Mouse (Mus musculus): ENCODE results near the gene Rbm25.
A peak's percentile ranks its signal among the peaks of the same experiment; 100 is the strongest.
"Not testable (repeated sequence)": the region's sequence is repeated elsewhere in the genome, so short reads cannot be mapped to it uniquely, and the experiment has no call there.

The Rbm25 gene

DNA sequence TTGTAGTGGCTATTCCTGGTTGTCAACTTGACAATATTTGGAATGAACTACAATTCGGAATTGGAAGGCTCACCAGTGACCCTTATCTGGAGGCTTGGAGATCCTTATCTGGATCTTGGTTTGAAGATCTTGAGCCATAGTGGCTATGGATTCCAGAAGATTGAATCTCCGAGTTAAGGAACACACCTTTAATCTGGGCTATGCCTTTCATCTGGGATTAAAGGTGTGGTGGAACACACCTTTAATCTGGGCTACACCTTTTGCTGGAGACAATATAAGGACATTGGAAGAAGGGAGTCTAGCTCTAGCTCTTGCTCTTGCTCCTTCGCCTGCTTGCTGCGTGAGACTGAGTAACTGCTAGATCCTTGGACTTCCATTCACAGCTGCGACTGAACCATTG is at the start of gene Rbm25:
Gene Rbm25, plus strand, starts transcription at position 301 of the 400 bp plus-strand sequence.
- not testable (repeated sequence) for DNase-seq

DNA sequence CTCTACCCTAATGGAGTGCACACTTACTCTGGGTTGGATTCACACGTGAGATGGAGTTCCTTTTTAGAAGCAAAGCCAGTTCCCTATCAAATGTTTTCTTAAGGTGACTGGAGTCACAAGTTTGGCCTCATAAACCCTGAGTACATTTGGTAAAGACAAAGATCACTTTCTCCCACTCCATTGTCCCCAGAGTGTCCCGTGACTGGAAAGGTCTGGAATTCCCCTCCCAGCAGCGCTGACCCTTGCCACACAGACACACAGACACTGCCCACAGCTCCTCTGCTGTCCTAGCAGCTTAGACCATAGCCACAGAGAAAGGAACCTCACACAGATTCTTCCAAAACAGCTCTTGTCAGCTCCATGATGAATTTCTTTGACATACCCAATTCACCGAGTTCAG is 48.9 kb upstream of the Rbm25 start:
- no peak for DNase-seq

DNA sequence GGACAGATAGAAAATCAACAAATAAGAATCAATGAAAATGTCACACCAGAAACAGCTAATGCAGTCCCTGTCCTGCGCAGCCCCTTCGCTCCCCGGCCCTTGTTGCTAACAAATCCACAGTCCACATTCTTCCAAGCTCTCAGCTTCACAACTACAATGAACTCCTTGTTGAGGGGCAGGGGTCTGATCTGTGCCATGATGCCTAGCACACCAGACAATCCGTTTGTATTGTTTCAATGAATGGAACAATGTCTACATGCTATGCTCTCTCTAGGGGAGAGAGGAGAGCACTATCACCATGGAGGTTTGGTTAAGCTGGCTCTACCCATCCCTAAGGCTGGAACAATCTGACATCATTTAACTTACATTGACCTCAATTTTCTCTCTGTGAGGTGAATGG is 48.3 kb upstream of the Rbm25 start:
- no peak for DNase-seq

DNA sequence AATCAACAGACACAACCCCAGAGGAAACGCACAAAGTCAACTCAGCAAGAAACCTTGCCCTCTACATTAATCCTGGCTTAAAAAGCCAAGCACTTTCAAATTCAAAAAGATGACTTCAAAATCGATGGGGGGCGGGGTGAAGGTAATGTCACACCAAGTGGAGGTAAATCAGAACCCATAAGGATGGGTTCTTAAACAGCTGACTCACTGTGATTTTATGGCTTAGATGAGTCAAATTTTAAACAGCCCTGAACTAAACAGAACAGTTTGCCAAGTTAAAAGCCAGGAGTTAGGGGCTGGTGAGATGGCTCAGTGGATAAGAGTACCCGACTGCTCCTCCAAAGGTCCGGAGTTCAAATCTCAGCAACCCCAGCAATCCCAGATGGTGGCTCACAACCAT is 44.4 kb upstream of the Rbm25 start:
- no peak for DNase-seq

DNA sequence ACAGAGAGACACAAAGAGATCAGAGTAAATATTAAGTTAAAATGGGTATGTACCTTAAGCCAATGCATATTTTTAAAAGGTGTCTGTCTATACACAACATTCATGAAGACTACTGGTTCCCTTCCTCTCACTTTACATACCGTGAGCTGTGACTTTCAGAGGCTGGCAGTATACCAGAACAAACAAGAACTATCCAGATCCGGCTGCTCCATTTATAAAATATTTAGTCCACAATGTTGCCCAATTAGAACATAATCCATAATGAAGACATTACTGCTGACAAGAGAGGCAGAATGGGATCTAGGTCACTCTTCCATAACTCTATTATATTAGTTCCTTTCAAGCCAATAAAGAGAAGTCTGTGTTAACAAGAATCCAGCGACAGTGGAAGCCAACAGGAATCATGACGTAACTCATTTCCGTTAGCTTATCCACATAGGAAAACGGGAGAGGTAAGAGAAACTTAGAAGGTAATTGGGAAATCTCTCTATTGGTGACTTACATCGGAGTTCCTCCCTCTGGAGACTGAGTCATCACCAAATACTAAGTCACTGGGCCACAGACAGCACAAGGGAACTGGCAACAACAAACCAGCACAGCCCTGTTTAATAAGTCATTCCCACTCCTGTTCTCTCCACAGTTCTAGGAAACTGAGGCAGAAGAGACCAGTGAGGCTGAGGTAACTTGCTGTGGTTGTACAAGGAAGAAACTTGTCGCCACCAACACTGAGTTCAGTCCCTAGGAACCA is 39.1 kb upstream of the Rbm25 start:
- DNase-seq = no peak

DNA sequence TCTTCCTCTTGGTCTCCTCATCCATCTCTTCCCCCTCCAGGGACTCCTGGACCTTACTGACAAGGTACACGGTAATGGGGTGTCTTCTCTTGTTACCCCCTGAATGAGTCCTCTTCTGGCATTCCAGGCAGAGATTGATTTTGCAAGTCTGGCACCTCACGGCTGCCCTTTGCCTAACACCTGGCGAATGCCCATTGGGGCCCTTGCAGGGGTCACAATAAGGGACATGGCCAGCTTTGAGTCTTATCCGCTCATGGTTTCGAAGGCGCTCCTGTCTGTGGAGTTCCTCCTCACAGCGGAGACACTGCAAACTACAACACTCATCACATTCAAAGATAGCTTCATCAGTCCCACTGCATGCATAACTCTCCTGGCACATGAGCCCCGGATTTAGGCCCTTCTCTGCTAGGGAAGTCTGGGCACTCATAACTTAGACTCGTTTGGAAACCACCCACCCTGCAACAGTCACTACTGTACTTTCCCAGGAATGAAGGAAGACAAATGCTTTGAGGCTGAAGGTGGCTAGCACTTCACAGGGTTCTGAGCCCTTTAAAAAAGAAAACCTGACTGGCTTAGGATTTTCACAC is 36.5 kb upstream of the Rbm25 start:
- no peak for DNase-seq

DNA sequence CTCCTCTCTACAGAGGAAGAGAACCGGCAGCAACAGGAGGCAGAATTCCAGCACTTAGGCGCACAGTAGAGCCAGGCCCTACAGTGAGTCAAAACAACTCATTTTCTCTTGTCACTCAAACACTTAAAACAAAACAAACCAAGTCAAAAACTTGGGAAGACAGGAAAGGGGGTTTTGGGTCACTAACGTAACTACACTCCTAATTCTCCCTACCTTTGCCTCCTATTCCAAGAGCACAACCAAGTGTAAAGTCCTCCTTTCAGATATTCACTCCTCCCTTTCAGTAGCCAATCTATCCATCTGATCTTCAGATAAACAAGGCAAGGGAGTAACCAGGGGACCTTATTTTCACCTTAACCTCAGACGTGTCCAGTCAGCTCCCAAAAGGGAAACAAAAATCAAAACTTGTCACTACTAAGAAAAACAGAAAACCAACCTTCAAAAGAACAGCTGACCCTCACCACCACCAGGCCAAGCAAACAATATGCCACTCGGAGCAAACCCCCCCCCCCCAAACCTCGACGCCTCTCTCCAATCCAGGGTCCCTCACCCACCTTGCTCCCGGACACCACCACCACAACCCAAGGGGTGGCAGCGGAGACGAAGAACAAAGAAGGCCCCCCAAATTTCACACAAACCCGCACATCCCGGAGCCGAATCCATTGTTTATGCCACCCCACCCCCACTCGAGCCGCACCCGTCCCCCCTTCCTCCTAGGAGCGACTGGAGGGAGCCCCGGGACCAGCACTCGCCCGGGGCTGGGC is 34.7 kb upstream of the Rbm25 start:
- DNase-seq = no peak

DNA sequence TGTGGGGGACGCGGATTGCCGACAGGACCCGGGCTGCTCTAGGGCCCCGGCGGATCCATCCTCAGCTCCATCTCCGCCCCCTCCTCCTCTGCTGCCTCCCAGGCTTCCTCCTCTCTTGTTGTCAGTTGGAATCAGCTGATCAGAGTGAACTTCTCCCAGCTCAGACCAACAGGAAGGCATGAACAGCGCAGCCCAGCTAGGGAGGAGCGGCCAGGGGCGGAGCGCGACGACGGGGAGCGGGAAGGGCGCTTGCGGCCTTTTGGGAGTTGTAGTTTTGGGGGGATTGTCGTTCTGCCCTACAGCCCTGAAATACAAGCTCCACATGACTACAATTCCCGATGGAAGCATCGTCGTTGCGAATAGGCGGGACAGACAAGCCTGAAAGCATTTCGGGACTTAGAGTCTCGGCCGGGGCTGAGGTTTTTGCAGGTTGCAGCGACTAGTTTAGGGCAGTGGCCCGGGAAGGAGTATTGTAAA is 34.0 kb upstream of the Rbm25 start, which contains the start of gene Zfyve1:
Gene Zfyve1, minus strand, starts transcription at position 198 of the 477 bp plus-strand sequence.
- peak; percentile 88 for DNase-seq

DNA sequence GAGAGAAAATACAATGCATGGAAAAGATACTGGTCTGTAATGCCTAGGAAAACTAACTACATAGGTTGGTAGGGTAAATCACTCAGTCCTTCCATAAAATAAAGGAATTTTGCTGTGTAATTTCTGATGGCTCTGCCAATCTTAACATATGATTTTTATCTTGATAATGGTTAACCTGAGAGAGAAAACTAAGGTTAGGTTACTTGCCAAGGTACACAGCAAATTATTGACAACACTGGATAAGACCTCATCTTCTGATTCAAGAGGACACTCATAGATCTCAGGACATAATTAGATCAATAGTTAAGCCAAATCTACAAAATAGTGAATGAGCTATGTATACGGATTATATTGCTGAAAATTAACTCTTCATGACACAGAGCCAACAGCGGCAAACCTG is 33.2 kb upstream of the Rbm25 start:
- no peak for DNase-seq

DNA sequence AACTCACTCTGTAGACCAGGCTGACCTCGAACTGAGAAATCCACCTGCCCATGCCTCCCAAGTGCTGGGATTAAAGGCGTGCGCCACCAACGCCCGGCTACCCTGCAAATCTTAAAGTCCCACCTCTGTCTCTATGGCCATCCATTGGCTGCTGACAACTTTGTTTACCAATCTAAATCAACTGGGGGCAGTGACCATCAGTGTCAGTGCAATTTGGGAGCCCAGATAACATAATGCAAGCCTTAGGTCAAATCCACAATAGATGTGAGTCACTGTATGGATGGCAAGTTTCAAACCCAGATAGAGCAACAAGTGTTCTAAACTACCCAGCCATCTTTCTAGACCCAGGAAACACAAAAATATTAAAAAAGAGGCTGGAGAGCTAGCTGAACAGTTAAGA is 28.8 kb upstream of the Rbm25 start:
- no peak for DNase-seq

DNA sequence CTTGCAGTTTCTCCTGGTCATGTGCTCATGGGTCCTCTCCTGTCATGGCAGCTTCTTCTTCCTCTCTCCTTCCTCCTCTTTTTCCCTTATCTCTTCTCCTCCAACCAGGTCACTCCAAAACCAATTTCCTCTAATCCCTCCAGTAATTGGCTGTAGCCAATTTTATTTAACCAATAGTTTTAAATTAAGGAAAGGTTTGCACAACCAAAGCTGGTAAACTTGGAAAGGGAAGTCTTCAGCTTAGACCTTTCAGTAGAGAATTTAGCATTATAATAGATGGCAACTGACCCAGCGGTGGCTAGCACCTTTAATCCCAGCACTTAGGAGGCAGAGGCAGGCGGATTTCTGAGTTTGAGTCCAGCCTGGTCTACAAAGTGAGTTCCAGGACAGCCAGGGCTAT is 24.6 kb upstream of the Rbm25 start:
- not testable (repeated sequence) for DNase-seq

DNA sequence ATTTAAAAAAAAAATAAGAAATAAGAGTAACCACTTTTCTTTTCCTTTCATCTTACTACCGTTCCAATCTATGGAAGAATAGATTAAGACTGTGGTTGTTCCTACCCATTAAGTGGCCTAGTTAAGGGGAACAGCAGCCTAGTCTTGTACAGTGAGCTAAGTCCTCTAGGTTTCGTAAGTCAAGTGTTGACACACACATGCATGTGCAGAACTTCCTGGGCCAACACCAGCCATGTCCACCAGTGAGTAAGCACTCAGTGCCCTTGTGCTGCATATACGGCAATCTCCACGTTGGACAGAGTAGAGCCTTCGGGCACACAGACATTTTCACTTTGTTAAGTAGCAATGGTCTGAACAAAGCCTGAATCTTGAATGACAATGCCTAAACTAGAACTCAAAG is 13.8 kb upstream of the Rbm25 start:
- no peak for DNase-seq

DNA sequence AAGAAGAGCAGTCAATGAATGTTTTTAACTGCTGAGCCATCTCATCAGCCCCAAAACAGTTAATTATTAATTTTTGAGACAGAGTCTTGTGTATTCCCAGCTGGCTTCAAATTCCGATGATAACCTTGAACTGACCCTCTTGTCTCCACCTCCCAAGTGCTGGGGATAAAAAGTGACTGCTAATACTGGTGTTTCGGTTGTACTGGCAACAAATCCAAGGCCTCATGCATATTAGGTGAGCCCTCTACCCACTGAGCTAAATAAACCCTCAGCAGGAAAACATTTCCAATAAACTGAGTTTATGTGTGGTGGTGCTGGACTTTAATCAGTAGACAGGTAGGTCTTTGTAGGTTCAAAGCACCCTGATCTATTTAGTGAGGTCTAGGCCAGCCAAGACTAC is 12.1 kb upstream of the Rbm25 start:
- DNase-seq = no peak

DNA sequence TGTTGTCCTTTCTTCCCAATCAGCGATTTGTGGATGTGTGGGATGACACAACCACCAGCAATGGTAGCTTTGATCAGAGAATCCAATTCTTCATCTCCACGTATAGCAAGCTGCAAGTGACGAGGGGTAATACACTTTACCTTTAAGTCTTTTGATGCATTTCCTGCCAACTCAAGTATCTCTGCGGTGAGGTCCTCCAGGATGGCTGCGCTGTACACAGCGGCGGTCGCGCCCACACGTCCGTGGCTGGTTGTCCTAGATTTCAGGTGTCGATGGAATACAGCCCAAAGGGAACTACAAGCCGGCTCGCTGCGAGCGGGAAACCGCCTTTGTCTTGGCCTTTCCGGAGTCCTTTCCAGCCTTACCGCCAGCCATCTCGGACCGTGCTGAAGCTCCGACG is 10.3 kb upstream of the Rbm25 start:
- DNase-seq = not testable (repeated sequence)

DNA sequence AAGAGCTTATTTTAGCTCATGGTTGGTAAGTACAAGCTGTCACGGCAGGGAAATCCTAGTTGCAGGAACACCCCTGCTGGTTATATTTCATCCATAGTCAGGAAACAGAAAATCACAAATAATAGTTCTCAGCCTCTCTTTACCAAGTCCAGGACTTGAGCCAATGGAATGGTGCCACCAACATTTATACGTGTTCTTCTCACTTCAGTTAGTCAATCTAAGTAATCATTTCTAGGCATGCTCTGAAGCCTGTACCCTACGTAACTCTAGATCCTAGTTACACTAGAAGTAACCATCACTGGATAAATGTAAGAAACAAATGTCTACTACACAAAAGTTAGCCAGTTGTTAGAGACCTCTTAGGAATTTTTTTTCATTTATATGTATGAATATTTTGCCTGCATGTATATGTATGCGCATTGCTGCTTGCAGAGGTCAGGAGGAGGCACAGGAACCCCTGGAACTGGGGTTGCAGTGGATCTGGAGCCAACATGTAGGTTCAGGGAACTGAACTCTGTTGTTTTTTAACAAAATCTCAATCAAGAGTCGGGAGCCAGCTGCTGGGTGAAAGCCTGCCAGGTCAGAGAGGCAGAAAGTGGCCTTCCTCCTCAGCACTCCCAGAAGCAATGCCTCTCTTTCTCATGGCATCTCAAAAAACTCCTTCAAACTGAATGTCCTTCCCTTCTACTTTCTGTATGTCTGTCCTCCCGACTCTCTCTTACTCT is 8.8 kb upstream of the Rbm25 start:
- DNase-seq = no peak

DNA sequence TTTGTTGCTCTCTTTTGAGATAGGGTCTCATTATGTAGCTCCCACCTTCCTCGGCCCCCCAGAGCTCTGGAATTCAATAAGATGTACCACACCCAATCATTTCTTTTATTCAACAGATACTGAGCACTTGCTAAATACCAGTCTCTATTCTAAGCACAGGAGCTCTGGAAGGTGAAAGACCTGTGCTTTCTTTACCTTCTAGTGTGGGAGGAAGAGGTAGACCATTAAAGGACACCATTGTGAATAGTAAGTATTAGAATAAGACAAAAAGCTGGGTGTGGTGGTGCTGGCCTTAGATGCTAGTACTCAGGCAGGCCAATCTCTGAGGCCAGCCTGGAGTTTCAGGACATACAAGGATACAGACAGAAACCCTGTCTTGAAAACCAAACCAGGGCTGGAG is 6.7 kb upstream of the Rbm25 start:
- no peak for DNase-seq

DNA sequence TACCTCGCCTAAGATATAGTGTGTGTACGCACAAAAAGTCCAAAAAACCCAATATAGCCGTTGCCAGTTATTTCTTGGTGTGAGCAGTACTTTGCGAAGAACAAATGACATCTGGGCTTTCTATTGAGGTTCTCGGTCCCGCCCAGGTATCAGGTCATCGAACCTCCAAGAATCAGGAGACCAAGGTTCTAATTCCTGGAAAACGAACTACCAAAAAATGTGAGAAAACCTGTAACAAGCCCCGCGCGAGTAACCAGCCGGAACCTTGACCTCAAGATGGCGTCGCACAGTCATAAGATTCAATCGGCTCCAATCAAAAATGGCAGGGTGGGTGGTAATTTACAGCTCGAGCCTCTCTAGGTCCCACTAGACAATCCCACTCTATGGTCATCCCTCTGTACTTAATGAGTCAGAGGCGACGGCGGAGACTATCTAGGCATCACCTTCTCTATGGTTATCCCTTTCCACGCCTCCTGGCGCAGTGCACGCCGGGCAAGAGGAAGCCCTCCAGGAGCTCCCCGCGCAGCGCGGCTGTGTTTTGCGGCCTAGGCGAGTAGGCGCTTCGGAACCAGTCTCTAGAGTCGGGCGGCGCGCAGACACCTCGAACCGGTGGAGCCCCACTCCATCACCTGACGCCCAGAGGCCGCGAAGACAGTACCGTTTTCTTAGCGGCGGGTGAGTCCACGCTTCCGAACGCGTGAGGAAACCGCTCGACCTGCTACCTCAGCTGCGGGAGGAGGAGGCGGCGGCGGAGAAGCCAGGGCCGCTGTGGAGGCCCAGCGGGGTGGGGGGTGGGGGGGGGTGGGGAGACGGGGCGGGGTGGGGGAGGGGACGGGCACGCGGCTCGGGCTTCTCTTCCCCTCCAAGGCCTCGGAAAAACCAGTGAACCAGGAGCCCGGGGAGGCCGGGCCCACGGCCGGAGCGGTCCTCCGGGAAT is 975 bp downstream of the Rbm25 start:
- DNase-seq = peak; percentile 92

DNA sequence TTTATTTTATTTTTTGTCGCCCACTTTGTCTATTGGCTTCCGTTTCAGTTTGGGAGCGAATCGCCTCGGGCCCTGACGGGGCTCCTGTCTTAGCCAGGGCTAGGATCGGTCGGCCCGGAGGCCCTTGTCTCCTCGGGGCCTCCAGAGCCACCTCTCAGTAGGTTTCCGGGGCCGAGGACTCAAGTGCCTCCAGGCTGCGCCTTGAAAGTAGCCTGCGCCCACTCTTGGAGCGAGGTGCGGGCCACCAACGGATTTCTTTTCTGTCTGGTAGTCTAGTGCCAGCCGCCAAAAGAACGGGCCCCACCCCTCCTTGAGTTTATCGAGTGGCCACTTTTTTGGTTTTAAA is 1.6 kb downstream of the Rbm25 start:
- peak; percentile 38 for DNase-seq

DNA sequence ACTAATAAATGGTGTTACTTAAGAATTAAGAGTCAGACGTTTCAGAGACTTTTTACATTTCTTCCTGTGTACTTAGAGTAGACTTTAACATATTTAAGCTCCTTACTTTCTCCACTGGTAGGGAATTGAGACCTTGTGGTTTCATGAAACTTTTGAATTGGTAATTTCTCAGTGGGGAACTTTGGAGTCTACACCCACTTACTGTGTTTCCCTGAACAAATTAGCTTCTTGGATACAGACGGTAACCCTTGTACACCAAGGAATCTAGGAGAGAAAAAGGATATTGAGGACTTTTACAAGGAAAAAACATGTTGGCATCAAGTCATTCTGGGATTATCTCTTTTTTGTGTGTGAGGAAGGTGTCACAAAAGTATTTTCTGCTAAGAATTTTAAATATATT is 2.8 kb downstream of the Rbm25 start:
- DNase-seq = no peak

DNA sequence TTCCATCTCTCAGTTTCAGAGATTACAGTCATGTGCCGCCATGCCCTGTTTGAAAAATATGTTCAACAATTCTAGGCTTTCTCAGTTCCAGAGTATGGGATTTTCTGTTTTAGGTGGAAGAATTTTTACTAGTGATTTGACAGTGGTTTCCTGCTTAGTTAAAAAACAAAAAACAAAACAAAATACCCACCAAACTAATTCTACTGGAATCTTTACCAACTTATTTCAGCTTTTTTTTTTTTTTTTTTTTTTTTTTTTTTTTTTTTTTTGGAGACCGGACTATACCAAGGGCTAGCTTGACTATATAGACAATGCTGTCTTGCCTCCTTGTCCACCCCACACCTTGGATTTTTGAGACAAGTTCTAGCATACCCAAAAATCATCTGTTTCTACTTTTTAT is 10.2 kb downstream of the Rbm25 start:
- DNase-seq = no peak

DNA sequence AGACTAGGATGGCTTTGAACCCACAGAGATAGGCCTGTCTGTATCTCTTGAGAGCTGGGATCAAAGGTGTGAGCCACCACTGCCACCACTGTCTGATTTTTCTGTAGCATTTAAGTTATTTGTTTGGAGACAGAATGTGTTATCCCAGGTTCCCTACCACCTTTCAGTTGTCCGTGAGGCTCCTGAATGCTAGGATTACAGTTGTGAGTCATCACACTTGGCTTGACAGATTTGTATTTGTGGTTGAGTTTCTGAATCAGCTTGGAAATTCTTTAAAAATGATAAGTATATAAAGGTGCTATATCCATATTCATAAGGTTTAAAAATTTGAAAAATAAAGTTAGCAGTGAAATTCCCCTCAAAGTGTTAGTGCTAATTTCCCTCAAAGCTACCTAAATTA is 12.1 kb downstream of the Rbm25 start:
- no peak for DNase-seq

DNA sequence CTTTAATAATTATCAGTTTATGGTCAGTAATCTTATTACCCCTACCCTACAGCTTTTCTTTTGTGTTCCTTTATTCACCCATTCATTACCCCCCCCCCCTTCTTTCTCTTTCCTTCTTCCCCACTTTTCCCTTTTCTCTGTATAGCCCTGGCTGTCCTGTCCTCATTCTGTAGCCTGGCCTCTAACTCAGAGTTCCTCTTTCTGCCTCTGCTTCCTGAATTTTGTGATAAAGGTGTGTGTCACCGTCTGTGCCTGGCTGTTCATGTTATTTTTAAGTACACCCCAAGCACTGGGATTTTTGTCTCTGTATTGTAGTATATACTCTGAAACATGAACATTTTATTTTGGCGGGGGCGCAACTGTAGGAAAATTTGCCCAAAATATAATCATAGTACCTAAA is 19.3 kb downstream of the Rbm25 start:
- no peak for DNase-seq

Measured in right cerebral cortex, postnatal 14 days (tissue).